Mouse (Mus musculus) G1E (cell line): Measurements from ENCODE around the gene Glrp1.

Experiments used
- CTCF ChIP-seq: IDR thresholded peaks from 2 replicates; pipeline ENCODE4 v1.5.1; 2012; ENCODE audit warnings: low read depth, low read length, inconsistent platforms, mixed read lengths
- POLR2AphosphoS5 ChIP-seq: IDR thresholded peaks from 2 replicates; pipeline ENCODE4 v1.6.1; 2012; ENCODE audit warnings: low read depth, low read length, inconsistent platforms; ENCODE audit not compliant: insufficient replicate concordance
- TAL1 ChIP-seq: conservative IDR thresholded peaks from 2 replicates; pipeline ENCODE4 v1.6.1; 2012; ENCODE audit warnings: low read depth, low read length, inconsistent platforms, mixed read lengths

DNA sequence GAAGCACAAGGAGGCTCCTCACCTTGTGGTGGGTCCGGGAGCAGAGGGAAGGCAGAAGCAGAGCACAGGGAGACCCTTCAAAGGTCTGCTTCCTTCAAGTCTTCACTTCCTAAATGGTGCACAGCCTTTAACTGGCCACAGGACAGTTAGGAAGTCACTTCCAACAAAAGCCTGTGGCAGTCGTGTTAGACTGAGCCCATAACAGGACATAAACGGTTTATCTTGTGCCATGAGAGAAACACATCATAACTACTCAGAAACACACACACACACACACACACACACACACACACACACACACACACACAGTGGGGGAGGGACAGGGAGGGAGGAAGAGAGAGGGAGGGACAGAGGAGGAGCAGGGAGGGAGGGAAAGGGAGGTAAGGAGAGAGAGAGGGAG lies 15.8 kb upstream of the Glrp1 start:
- TF ChIP-seq TAL1 (no peak), POLR2AphosphoS5 (no peak), CTCF (no peak)
